Mouse (Mus musculus) erythroblast, embryonic 14.5 days (primary cell): ENCODE data around the gene Tenm1.

ENCODE experiments used
- GATA1 ChIP-seq: IDR thresholded peaks from 2 replicates; pipeline ENCODE4 v1.6.1; 2012; ENCODE audit warnings: low read length, inconsistent platforms, mixed read lengths
- TAL1 ChIP-seq: IDR thresholded peaks from 3 replicates; pipeline ENCODE4 v1.6.1; 2012; ENCODE audit warnings: low read length, inconsistent platforms, mixed read lengths

DNA sequence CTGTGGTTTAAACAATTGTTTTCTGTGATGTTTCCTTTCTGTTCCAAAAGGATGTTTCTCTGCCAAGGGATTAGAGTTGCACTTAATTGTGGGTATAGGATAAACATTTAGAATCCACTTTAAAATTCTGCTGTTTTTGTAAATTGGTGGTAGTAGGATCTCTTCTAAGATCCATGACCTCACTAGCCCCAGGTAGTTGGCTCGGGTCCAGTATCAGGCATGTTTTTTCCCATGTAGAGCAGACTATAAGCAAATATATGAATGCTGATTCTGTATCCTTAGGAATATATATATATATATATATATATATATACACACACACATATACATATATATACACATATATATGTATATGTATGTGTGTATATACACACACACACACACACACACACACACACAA lies 567.2 kb downstream of the Tenm1 start:
- TF ChIP-seq TAL1: no peak
- no peak for TF ChIP-seq GATA1
